Mouse (Mus musculus) CH12.LX (cell line): Measurements from ENCODE around the gene Mettl6. TPM values are rescaled to one million over a fixed set of nuclear protein-coding genes. Genes with fewer than 3 reads are reported as not detected.
A peak's percentile ranks its signal among the peaks of the same experiment; 100 is the strongest.

ENCODE experiments used
- DNase-seq: peaks from one replicate; pipeline ENCODE4 v3.0.0-alpha.2; 2013; ENCODE audit errors: extremely low read depth
- H3K27ac ChIP-seq: 2 replicates; pipeline ENCODE4 v1.5.1; 2012; ENCODE audit warnings: low read depth, mild to moderate bottlenecking, control low read depth, moderate library complexity; ENCODE audit not compliant: insufficient read depth
- H3K27me3 ChIP-seq: replicated peaks from 2 replicates; pipeline ENCODE3; 2012; ENCODE audit warnings: inconsistent platforms
- H3K36me3 ChIP-seq, 2 experiments: replicated peaks in 1 of 2; 2 replicates each; pipeline versions ENCODE3 to v1.6.1; 2012; ENCODE audit warnings: inconsistent platforms in 1 of 2, low read length in 1 of 2, mild to moderate bottlenecking in 1 of 2, mixed read lengths in 1 of 2, moderate library complexity in 1 of 2; ENCODE audit not compliant: control insufficient read depth in 1 of 2, insufficient read depth in 1 of 2
- H3K4me1 ChIP-seq, 2 experiments: 2 replicates each; pipeline ENCODE4 v1.6.1; 2012; ENCODE audit warnings: inconsistent platforms in 1 of 2, moderate library complexity in 1 of 2; ENCODE audit not compliant: insufficient read depth in 2 of 2, control insufficient read depth in 1 of 2
- H3K4me2 ChIP-seq: 2 replicates; pipeline ENCODE4 v1.6.1; 2012; ENCODE audit warnings: low read depth, mild to moderate bottlenecking, control low read depth; ENCODE audit not compliant: poor library complexity, insufficient read depth, severe bottlenecking
- H3K4me3 ChIP-seq, 3 experiments: fragments of 150-350 bp in 1 of 3; sonication (generic) in 1 of 3; replicated peaks in 1 of 3; 2 replicates each; pipeline versions ENCODE3 to v1.5.1; 2011 to 2012; ENCODE audit warnings: low read depth in 2 of 3, low read length in 2 of 3, mild to moderate bottlenecking in 2 of 3, moderate library complexity in 2 of 3, control low read depth in 1 of 3, improper control_type of control experiment in 1 of 3, inconsistent platforms in 1 of 3, mixed read lengths in 1 of 3; ENCODE audit not compliant: poor library complexity in 1 of 3
- H3K79me2 ChIP-seq: replicated peaks from 2 replicates; pipeline ENCODE4 v1.6.1; 2012; ENCODE audit warnings: mild to moderate bottlenecking, moderate library complexity; ENCODE audit not compliant: control insufficient read depth, poor library complexity, insufficient read depth, severe bottlenecking; ENCODE audit errors: extremely low read depth
- H3K9ac ChIP-seq: 2 replicates; pipeline ENCODE4 v1.6.1; 2012; ENCODE audit warnings: low read depth, mild to moderate bottlenecking, control low read depth, moderate library complexity; ENCODE audit not compliant: insufficient read depth
- H3K9me3 ChIP-seq: replicated peaks from 2 replicates; pipeline ENCODE3; 2012; ENCODE audit warnings: low read length, inconsistent platforms, mixed read lengths
- CHD1 ChIP-seq: IDR thresholded peaks from 2 replicates; pipeline ENCODE4 v1.6.1; 2012; ENCODE audit warnings: low read depth, low read length, improper control_type of control experiment, inconsistent platforms
- E2F4 ChIP-seq: IDR thresholded peaks from 2 replicates; pipeline ENCODE4 v1.6.1; 2011; ENCODE audit warnings: low read depth, low read length, improper control_type of control experiment; ENCODE audit not compliant: insufficient replicate concordance
- ETS1 ChIP-seq: conservative IDR thresholded peaks from 2 replicates; pipeline ENCODE4 v1.6.1; 2012; ENCODE audit warnings: low read depth, mild to moderate bottlenecking, inconsistent platforms, low read length, improper control_type of control experiment, moderate library complexity
- GABPA ChIP-seq: IDR thresholded peaks from 2 replicates; pipeline ENCODE4 v1.6.1; 2012; ENCODE audit warnings: low read depth, low read length, improper control_type of control experiment, inconsistent platforms; ENCODE audit not compliant: insufficient replicate concordance
- JUN ChIP-seq: IDR thresholded peaks from 2 replicates; pipeline ENCODE4 v1.6.1; 2011; ENCODE audit warnings: low read depth, mild to moderate bottlenecking, low read length, improper control_type of control experiment, moderate library complexity; ENCODE audit not compliant: insufficient read depth
- MAFK ChIP-seq: IDR thresholded peaks from 2 replicates; pipeline ENCODE4 v1.6.1; 2011; ENCODE audit warnings: low read length, improper control_type of control experiment; ENCODE audit not compliant: insufficient replicate concordance
- MAX ChIP-seq: IDR thresholded peaks from 2 replicates; pipeline ENCODE4 v1.6.1; 2011; ENCODE audit warnings: low read length, improper control_type of control experiment
- MEF2A ChIP-seq: IDR thresholded peaks from 2 replicates; pipeline ENCODE4 v1.6.1; 2014; ENCODE audit warnings: low read depth, mild to moderate bottlenecking, inconsistent platforms, low read length, improper control_type of control experiment, borderline replicate concordance
- MXI1 ChIP-seq: IDR thresholded peaks from 2 replicates; pipeline ENCODE4 v1.6.1; 2011; ENCODE audit warnings: mild to moderate bottlenecking, low read depth, low read length, improper control_type of control experiment
- MYC ChIP-seq: IDR thresholded peaks from 2 replicates; pipeline ENCODE4 v1.6.1; 2011; ENCODE audit warnings: low read depth, mild to moderate bottlenecking, improper control_type of control experiment, low read length
- NELFE ChIP-seq: IDR thresholded peaks from 2 replicates; pipeline ENCODE4 v1.6.1; 2011; ENCODE audit warnings: low read depth, low read length, improper control_type of control experiment
- PAX5 ChIP-seq: IDR thresholded peaks from 2 replicates; pipeline ENCODE4 v1.6.1; 2012; ENCODE audit warnings: low read length, inconsistent platforms, mixed read lengths
- SIN3A ChIP-seq: IDR thresholded peaks from 2 replicates; pipeline ENCODE4 v1.6.1; 2012; ENCODE audit warnings: low read length, improper control_type of control experiment, inconsistent platforms
- USF2 ChIP-seq: conservative IDR thresholded peaks from 2 replicates; pipeline ENCODE4 v1.6.1; 2011; ENCODE audit warnings: low read depth, low read length, improper control_type of control experiment
- ZNF384 ChIP-seq: IDR thresholded peaks from 2 replicates; pipeline ENCODE4 v1.6.1; 2012; ENCODE audit warnings: low read depth, low read length, improper control_type of control experiment, inconsistent platforms
- dilution Hi-C: fragments of 300-500 bp; cut with MboI; formaldehyde crosslinking; loops from 2 replicates; pipeline ENCODE4 v1.14.3; 2020; ENCODE audit warnings: low sequenced_read_pairs; ENCODE audit not compliant: extremely low pct_unique_long_range_greater_than_20kb, extremely low pct_ligation_motif_present
- in situ Hi-C: fragments of 300-500 bp; cut with MboI; formaldehyde crosslinking; loops from 3 replicates; pipeline ENCODE4 v1.14.3; 2019; ENCODE audit warnings: low sequenced_read_pairs, low pct_ligation_motif_present, low pct_unique_long_range_greater_than_20kb, mixed read lengths
- polyA plus RNA-seq: library from polyadenylated mRNA; unstranded; fragments of >175 nt; gene quantifications from 2 replicates; pipeline ENCODE4 v1.2.1, GENCODE M21; 2012; ENCODE audit warnings: low read depth; ENCODE audit not compliant: insufficient read length
- total RNA-seq, 2 experiments: library from RNA; depleted of rRNA; stranded (reverse); fragments of 300-350 nt in 1 of 2; fragments of >200 nt in 1 of 2; gene quantifications; 2 replicates each; pipeline ENCODE4 v1.2.3; 2012 to 2014

The Mettl6 gene
- total and polyA plus RNA-seq, 3 experiments: 38.2 to 122 (median 69.8) TPM

- DNase-seq: no peak
- dilution Hi-C loops: no loop called here
Measured at GRCm38 (mm10) chr14:31433126-31433525, 61.7 kb downstream of the Mettl6 start.

DNA sequence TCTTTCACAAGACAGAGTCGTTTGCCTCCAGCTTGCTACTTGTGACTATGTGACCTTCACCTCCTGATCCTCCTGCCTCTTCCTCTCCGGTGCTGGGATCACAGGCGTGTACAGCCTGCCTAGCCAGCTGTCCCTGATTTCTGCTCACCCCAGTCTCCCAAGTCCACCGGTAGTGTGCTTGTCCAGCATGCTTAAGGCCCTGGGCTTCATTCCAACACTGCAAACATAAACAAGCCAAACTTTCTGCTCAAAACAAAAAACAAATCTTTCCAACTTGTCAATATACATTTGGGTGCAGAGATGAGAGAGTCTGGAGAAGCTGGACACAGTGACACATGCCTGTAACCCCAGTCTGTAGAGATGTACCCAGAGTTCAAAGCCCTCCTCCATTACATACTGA lies 62.4 kb downstream of the Mettl6 start:
- Histone ChIP-seq H3K27ac (peak overlapping the region; percentile 58), H3K79me2 (peaks cover 71% of the 10 kb centered on the region), H3K9me3 (peaks cover 17% of the 10 kb centered on the region), H3K9ac (peak overlapping the region; percentile 65), H3K4me2 (peak overlapping the region; percentile 88), H3K4me3 (peak overlapping the region; percentile 44 to 98 (median 88)), H3K4me1 (peaks cover 6 to 44% of the 10 kb centered on the region in 2 experiments), H3K27me3 (no peaks in the 10 kb centered on the region)
- no peak for DNase-seq
- dilution Hi-C loops: no loop called here
- TF ChIP-seq USF2: no peak
- no peak for TF ChIP-seq E2F4
- TF ChIP-seq GABPA: no peak
- TF ChIP-seq JUN: no peak
- TF ChIP-seq PAX5: no peak
- no peak for TF ChIP-seq ETS1
- no peak for TF ChIP-seq NELFE
- TF ChIP-seq MEF2A: no peak
- no peak for TF ChIP-seq MXI1
- no peak for TF ChIP-seq MAFK
- no peak for TF ChIP-seq ZNF384
- TF ChIP-seq CHD1: no peak; the same call in 1 of the 2 replicates
- TF ChIP-seq MAX: no peak
- TF ChIP-seq MYC: no peak
- TF ChIP-seq, all 38 proteins: peak for 0
- peaks cover 26 to 65% of the 10 kb centered on the region in 2 experiments for H3K36me3 ChIP-seq
- in situ Hi-C loops: no loop called here

More at GRCm38 (mm10) chr14:31433126-31433525, 61.7 kb downstream of the Mettl6 start:
- TF ChIP-seq MXI1: 0 out of 2 replicates have a peak, but pooled peaks have one; percentile 30
- TF ChIP-seq SIN3A: 0 out of 2 replicates have a peak, but pooled peaks have one; percentile 36
- TF ChIP-seq MEF2A: no peak
- peak overlapping the region; percentile 88 for H3K4me2 ChIP-seq
- peaks cover 19 to 58% of the 10 kb centered on the region in 2 experiments for H3K36me3 ChIP-seq
- H3K27ac ChIP-seq: peak overlapping the region; percentile 56; the same call in 1 of the 2 replicates
- peak overlapping the region; percentile 65 for H3K9ac ChIP-seq
- H3K4me3 ChIP-seq: peak overlapping the region; percentile 44 to 98 (median 88)
- H3K9me3 ChIP-seq: peaks cover 10% of the 10 kb centered on the region
- H3K27me3 ChIP-seq: no peaks in the 10 kb centered on the region
- in situ Hi-C loops: no loop called here
- H3K4me1 ChIP-seq: peaks cover 6 to 51% of the 10 kb centered on the region in 2 experiments
- H3K79me2 ChIP-seq: peaks cover 67% of the 10 kb centered on the region
